Mouse (Mus musculus): ENCODE measurements around the gene Cltc.

Cltc gene

DNA sequence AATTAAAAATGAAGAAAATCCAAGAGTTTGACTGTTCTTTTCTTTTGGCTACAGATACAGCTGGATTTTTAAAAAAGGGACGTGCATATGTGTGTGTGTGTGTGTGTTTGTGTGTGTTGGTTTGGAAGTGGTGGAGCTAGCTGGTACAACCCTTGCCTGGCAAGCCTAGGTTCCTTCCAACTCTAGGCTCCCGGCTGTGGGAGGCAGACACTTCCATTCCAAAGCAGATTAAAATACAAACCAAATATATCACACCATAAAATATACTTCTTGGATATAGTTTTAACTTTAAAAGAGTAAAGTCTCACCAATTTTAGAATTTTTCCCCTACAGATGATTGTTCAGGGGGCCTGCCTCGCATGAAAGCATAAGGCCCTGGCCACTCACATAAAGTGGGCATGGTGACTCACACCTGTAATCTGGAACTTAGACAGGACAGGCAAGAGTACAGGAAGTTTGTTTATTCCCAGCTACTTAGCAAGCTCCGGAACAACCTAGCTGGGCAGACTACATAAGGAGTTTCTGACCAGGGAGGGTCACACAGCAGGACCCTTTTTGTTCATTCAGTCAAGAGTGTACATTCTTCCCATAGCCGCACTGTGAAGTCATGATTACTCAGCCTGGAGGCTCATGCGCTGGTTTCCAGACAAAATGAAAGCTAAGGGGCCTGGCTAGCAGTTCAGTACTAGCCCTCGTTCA lies 111.1 kb downstream of the Cltc start:
- Histone ChIP-seq H3K27me3 (ENCODE audit: insufficient read depth, low read length) (no peaks in the 10 kb centered on the region), H3K4me3 (replicated peaks; ENCODE audit: low read length) (no peak overlapping the region), H3K36me3 (ENCODE audit: insufficient read depth, low read length) (peaks cover 13% of the 10 kb centered on the region), H3K9me3 (ENCODE audit: low read length) (no peaks in the 10 kb centered on the region), H3K4me1 (replicated peaks; ENCODE audit: low read depth, low read length) (peaks cover 26% of the 10 kb centered on the region)
- TF ChIP-seq NANOG (IDR thresholded peaks at IDR 0.05; ENCODE audit: borderline replicate concordance, low read length): no peak
- no peak for TF ChIP-seq POU5F1 (IDR thresholded peaks at IDR 0.05; ENCODE audit: borderline replicate concordance, low read length)
- no peak for TF ChIP-seq CTCF (conservative IDR thresholded peaks at IDR 0.05; ENCODE audit: low read length)

DNA sequence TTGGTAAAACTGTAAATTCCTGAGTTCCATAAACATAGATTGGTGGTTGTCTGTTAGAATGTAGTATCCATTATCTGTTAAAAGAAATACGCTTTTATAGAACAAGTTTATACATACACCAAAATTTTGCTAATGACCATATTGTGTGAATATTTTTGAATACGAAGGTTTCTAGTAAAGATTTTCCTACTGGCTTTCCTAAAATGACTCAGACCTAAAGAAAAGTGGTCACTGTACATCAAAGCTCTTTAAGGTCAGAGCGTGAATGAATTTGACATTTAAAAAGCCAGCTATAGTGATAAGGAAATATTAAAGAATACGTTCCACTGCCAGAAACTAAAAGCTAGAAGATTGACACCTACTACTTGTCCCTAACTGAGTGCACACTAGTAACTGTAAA lies 112.8 kb downstream of the Cltc start:
- no peak for TF ChIP-seq NANOG (IDR thresholded peaks at IDR 0.05; ENCODE audit: borderline replicate concordance, low read length)
- no peak for TF ChIP-seq CTCF (conservative IDR thresholded peaks at IDR 0.05; ENCODE audit: low read length)
- TF ChIP-seq POU5F1 (IDR thresholded peaks at IDR 0.05; ENCODE audit: borderline replicate concordance, low read length): no peak
- H3K9me3 ChIP-seq (ENCODE audit: low read length): no peaks in the 10 kb centered on the region
- H3K4me1 ChIP-seq (replicated peaks; ENCODE audit: low read depth, low read length): peaks cover 25% of the 10 kb centered on the region
- H3K36me3 ChIP-seq (ENCODE audit: insufficient read depth, low read length): peaks cover 13% of the 10 kb centered on the region
- H3K27me3 ChIP-seq (ENCODE audit: insufficient read depth, low read length): no peaks in the 10 kb centered on the region
- no peak overlapping the region for H3K4me3 ChIP-seq (replicated peaks; ENCODE audit: low read length)

Data from E14TG2a.4 (cell line).